Mouse (Mus musculus) liver, embryonic 14.5 days (tissue): ENCODE measurements around the gene Rmnd5b. TPM values are rescaled to one million over a fixed set of nuclear protein-coding genes. Genes with fewer than 3 reads are reported as not detected.

Experiments used
- ATAC-seq: fragments of 200-750 bp; cut with Nextera tagmentation; 2 replicates; pipeline ENCODE4 v1.8.0; 2017; ENCODE audit warnings: moderate number of reproducible peaks, mild to moderate bottlenecking, moderate library complexity; ENCODE audit not compliant: insufficient read depth
- DNase-seq, 3 experiments: peaks; one replicate each; pipeline ENCODE4 v3.0.0-alpha.2; 2012 to 2013; ENCODE audit warnings: low read depth in 3 of 3, low spot score in 3 of 3
- H3K27ac ChIP-seq: fragments of 300-500 bp; sonication (generic); 2 replicates; pipeline ENCODE4 v1.5.1; 2014; ENCODE audit warnings: moderate library complexity, mild to moderate bottlenecking, control low read depth, inconsistent platforms
- H3K27me3 ChIP-seq: fragments of 300-500 bp; sonication (generic); 2 replicates; pipeline ENCODE4 v1.6.1; 2014; ENCODE audit warnings: mild to moderate bottlenecking, low read length, moderate library complexity; ENCODE audit not compliant: control insufficient read depth, insufficient read depth
- H3K36me3 ChIP-seq: fragments of 300-500 bp; sonication (generic); replicated peaks from 2 replicates; pipeline ENCODE4 v1.6.1; 2014; ENCODE audit warnings: low read depth; ENCODE audit not compliant: control insufficient read depth, insufficient read depth
- H3K4me1 ChIP-seq, 2 experiments: fragments of 200-500 bp in 1 of 2; fragments of 300-500 bp in 1 of 2; sonication (generic) in 1 of 2; replicated peaks; 2 replicates each; pipeline ENCODE4 v1.6.1; 2012 to 2014; ENCODE audit warnings: antibody characterized with exemption in 1 of 2, inconsistent platforms in 1 of 2, low read length in 1 of 2; ENCODE audit not compliant: control insufficient read depth in 2 of 2, insufficient read depth in 2 of 2
- H3K4me2 ChIP-seq: fragments of 300-500 bp; sonication (generic); 2 replicates; pipeline ENCODE4 v1.6.1; 2014; ENCODE audit warnings: low read depth, mild to moderate bottlenecking, control low read depth, moderate library complexity
- H3K4me3 ChIP-seq, 2 experiments: fragments of 200-500 bp in 1 of 2; fragments of 300-500 bp in 1 of 2; sonication (generic) in 1 of 2; 2 replicates each; pipeline ENCODE4 v1.5.1; 2012 to 2014; ENCODE audit warnings: low read depth in 2 of 2, low read length in 2 of 2, mild to moderate bottlenecking in 2 of 2, control low read depth in 1 of 2, inconsistent platforms in 1 of 2, moderate library complexity in 1 of 2; ENCODE audit not compliant: insufficient read depth in 1 of 2
- H3K9ac ChIP-seq: fragments of 300-500 bp; sonication (generic); replicated peaks from 2 replicates; pipeline ENCODE4 v1.6.1; 2014; ENCODE audit warnings: mild to moderate bottlenecking, control low read depth, moderate library complexity
- H3K9me3 ChIP-seq: fragments of 300-500 bp; sonication (generic); 2 replicates; pipeline ENCODE4 v1.6.1; 2016; ENCODE audit warnings: low read length, mixed read lengths; ENCODE audit not compliant: control insufficient read depth
- CTCF ChIP-seq: IDR thresholded peaks from 2 replicates; pipeline ENCODE4 v1.5.1; 2016; ENCODE audit warnings: antibody characterized with exemption, low read depth, control low read depth
- EP300 ChIP-seq: IDR thresholded peaks from 2 replicates; pipeline ENCODE4 v1.6.1; 2016; ENCODE audit warnings: antibody characterized with exemption, low read depth
- WGBS: fragments of 180-500 bp; shearing (Covaris S2); extraction: QIAGEN DNeasy Blood & Tissue Kit; methylation state at CpG from one replicate; pipeline ENCODE4 v1.1.7; 2014; ENCODE audit not compliant: insufficient replicate concordance; 5-methylcytosine and 5-hydroxymethylcytosine counted together
- polyA plus RNA-seq, 2 experiments: library from polyadenylated mRNA; depleted of rRNA in 1 of 2; stranded (reverse) in 1 of 2; unstranded in 1 of 2; fragments of >200 nt; fragmentation: Nextera tagmentation in 1 of 2; extraction: Ambion mirVana in 1 of 2; gene quantifications; 2 replicates each; pipeline versions ENCODE4 v1.2.1 to v1.2.3; 2012 to 2014

Gene Rmnd5b
- polyA plus RNA-seq, 2 experiments = 15.2 to 19.0 TPM

DNA sequence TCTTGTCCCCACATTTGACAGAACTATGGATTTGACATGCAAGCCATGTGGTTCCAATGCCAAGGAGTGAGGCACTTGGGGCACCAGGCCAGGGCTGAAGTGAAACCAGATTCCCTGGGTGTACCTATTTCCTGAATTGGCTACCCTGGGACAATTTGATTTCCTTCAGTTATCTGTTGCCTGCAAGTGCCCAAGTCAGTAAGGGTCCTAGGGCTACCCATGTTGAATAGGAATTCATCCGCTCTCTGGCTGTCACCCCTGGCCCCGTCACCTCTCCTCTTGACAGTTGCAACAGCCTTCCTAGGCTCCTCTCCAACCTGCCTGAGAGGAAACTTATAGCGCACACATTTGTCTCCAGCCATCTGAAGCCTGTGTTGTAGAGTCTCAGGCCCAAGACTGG, 19.2 kb upstream of the Rmnd5b start:
- no peak for ATAC-seq
- no peaks in the 10 kb centered on the region for H3K36me3 ChIP-seq
- no peak overlapping the region for H3K4me2 ChIP-seq
- DNase-seq = no peak
- H3K9ac ChIP-seq = no peak overlapping the region
- peaks cover 0 to 10% of the 10 kb centered on the region in 2 experiments; a peak in 2 of 4 replicates for H3K4me1 ChIP-seq
- WGBS = 81% methylated on average over 3 of the region's 3 CpGs
- H3K27me3 ChIP-seq = peaks cover 20% of the 10 kb centered on the region
- H3K4me3 ChIP-seq = no peak overlapping the region
- no peak overlapping the region for H3K27ac ChIP-seq
- TF ChIP-seq CTCF (no peak), EP300 (no peak)
- no peaks in the 10 kb centered on the region for H3K9me3 ChIP-seq

DNA sequence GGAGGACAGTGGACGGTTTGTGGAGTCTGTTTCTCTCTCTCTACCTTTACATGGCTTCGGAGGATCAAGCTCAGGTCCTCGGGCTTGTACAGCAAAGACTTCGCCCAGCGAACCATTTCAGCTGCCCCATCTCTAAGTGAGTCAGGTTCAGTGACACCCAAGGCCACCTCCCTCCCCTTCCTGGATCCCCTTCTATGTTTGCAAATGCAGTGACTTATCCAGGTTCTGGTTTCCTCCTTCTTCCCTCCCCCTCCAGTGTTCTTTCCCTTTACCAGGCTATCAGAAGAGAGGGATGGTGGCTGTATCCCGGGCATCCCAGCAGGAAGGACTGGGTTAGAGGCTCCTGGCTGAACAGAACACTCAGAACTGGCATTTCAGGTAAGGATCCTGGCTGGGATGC, 18.0 kb upstream of the Rmnd5b start:
- Histone ChIP-seq H3K27ac (no peak overlapping the region), H3K4me3 (no peak overlapping the region), H3K36me3 (no peaks in the 10 kb centered on the region), H3K4me2 (no peak overlapping the region), H3K9ac (no peak overlapping the region), H3K4me1 (peaks cover 0 to 7% of the 10 kb centered on the region in 2 experiments; a peak in 1 of 4 replicates), H3K9me3 (no peaks in the 10 kb centered on the region), H3K27me3 (peaks cover 26% of the 10 kb centered on the region)
- TF ChIP-seq EP300 = no peak
- TF ChIP-seq CTCF = no peak
- ATAC-seq = no peak
- WGBS = 55% methylated on average over 6 of the region's 6 CpGs
- DNase-seq = no peak

DNA sequence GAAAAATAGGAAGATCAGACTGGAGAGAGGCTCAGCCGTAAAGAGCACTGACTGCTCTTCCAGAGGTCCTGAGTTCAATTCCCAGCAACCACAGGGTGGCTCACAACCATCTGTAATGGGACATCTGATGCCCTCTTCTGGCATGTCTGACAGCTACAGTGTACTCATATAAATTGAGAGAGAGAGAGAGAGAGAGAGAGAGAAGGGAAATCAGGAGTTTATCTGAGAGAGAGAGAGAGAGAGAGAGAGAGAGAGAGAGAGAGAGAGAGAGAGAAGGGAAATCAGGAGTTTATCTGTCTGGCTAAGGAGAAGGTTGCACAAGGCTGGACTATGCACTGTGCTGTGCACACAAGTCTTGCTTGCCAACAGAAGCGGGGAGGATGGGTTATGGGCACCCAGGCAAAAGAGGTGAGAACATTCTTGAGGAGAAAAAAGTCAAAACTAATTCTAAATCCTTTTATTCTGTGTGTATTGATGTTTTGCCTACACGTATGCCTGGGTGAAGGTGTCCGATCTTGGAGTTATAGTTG, 17.3 kb upstream of the Rmnd5b start:
- H3K4me1 ChIP-seq = 0 out of 4 replicates have a peak, but pooled peaks cover 0 to 2% of the 10 kb centered on the region in 2 experiments
- H3K9me3 ChIP-seq = no peaks in the 10 kb centered on the region
- H3K36me3 ChIP-seq = no peaks in the 10 kb centered on the region
- H3K27me3 ChIP-seq = peaks cover 26% of the 10 kb centered on the region
- H3K9ac ChIP-seq = no peak overlapping the region
- no peak overlapping the region for H3K4me2 ChIP-seq
- TF ChIP-seq EP300 (no peak), CTCF (peak; percentile 11; the same call in 1 of the 2 replicates)
- H3K4me3 ChIP-seq = no peak overlapping the region
- ATAC-seq (no peak), DNase-seq (no peak)
- no peak overlapping the region for H3K27ac ChIP-seq
- 66% methylated on average over 4 of the region's 4 CpGs for WGBS

DNA sequence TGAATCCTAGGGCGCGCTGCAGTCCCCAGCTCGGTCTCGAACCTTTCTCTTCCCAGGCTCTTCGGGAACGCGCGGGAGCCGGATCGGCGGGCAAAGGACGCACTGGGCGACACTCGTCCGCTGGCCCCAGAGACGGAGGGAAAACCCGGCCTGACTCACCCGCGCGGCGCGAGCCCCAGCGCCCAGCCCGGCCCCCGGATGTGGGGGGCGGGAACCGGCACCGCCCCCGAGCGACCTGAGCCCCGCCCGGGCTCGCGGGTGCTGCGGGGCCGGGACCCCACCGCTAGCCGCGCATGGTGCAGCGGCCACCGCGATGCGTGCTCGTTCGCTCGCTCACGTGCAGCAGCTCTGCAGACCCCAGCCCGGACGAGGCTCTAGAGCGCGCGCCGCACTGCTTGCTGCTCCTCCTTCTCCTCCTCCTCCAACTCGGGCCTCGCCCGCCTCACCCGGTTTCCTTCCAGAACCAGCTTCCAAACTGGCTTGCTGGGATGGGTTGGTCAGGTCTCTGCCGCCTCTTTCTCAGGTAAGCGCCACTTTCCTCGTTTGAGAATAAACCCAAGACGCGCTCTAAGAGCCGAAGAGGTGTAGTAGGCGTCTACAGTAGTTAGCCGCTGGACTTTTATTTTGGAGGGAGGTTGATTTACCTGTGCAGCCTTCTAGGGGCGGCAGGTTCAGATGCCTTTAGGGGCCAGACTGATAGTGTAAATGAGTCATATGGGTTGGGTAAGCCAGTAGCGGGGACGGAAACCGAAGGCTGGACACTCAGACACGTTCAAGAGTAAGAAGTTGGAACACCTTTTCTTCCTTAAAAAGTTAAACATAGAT, 15.2 kb upstream of the Rmnd5b start, which contains the start of the genes N4bp3 and D930048N14Rik:
TSS of gene N4bp3 (minus strand) at position 152 of the 825 bp plus-strand sequence.
TSS of gene D930048N14Rik (plus strand) at position 264 of the 825 bp plus-strand sequence.
- TF ChIP-seq CTCF = no peak
- no peak for TF ChIP-seq EP300
- under 1% methylated on average over 60 of the region's 70 CpGs for WGBS
- DNase-seq (no peak), ATAC-seq (peak; percentile 68)
- no peak within 1 kb of the TSS for H3K27ac ChIP-seq
- peak within 1 kb of the TSS; percentile 15; the same call in 1 of the 2 replicates for H3K9ac ChIP-seq
- 0 out of 4 replicates have a peak, but pooled peaks cover 0 to 2% of the 10 kb centered on the region in 2 experiments for H3K4me1 ChIP-seq
- no peaks in the 10 kb centered on the region for H3K9me3 ChIP-seq
- H3K36me3 ChIP-seq = no peaks in the 10 kb centered on the region
- peak within 1 kb of the TSS; percentile 69 for H3K4me2 ChIP-seq
- H3K27me3 ChIP-seq = peaks cover 26% of the 10 kb centered on the region
- H3K4me3 ChIP-seq = peak within 1 kb of the TSS; percentile 54 to 58

DNA sequence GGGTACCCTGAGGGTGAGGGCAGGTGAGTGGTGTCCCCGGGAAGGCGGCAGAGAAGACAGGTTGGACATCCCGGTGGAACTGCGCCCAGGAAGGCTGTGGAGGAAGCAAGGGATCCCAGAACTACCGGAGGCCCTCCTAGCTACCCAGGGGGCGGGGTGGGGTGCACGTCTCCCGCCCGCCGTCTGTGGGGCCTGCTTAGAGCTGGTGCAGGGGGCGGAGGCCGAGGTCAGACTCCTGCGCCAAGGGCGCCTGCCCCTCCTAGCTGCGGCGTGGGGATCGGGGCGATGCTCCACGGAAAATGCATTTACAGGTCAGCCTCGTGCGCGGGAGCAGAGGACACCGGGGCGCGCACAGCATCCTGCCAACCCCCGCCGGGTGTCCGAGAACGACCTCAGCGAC, 14.6 kb upstream of the Rmnd5b start:
- H3K4me1 ChIP-seq = 0 out of 4 replicates have a peak, but pooled peaks cover 0 to 2% of the 10 kb centered on the region in 2 experiments
- H3K9me3 ChIP-seq = no peaks in the 10 kb centered on the region
- peak overlapping the region; percentile 54 to 58 for H3K4me3 ChIP-seq
- WGBS = under 1% methylated on average over 30 of the region's 30 CpGs
- ATAC-seq (no peak), DNase-seq (no peak)
- H3K27ac ChIP-seq = no peak overlapping the region
- peaks cover 26% of the 10 kb centered on the region for H3K27me3 ChIP-seq
- H3K4me2 ChIP-seq = peak overlapping the region; percentile 69
- no peaks in the 10 kb centered on the region for H3K36me3 ChIP-seq
- H3K9ac ChIP-seq = 0 out of 2 replicates have a peak overlapping the region, but pooled peaks have one; percentile 15
- TF ChIP-seq CTCF (no peak), EP300 (no peak)
